Mouse (Mus musculus) adrenal gland, adult 2 months (tissue): ENCODE results near the gene Stx6. TPM values are rescaled to one million over a fixed set of nuclear protein-coding genes. Genes with fewer than 3 reads are reported as not detected.

ENCODE experiments used
- DNase-seq: peaks from one replicate; pipeline ENCODE4 v3.0.0; 2021
- polyA plus RNA-seq: library from polyadenylated mRNA; depleted of rRNA; stranded (reverse); fragments of >200 nt; gene quantifications from 2 replicates; pipeline ENCODE4 v1.2.3, GENCODE M21; 2012
- total RNA-seq, 2 experiments: library from RNA; stranded (reverse); gene quantifications; 2 replicates each; pipeline ENCODE4 v1.2.3; 2021

The Stx6 gene
- total and polyA plus RNA-seq, 3 experiments, result 50.7 to 92.3 (median 58.4) TPM

- DNase-seq, result no peak
Observed at GRCm38 (mm10) chr1:155235641-155236040, 77.1 kb downstream of the Stx6 start.

GRCm38 (mm10) chr1:155236306-155237024 is 78.0 kb downstream of the Stx6 start:
- DNase-seq, result no peak

- no peak for DNase-seq
Observed at GRCm38 (mm10) chr1:155237390-155237789, 78.9 kb downstream of the Stx6 start.

GRCm38 (mm10) chr1:155238126-155238525 is 79.6 kb downstream of the Stx6 start:
- no peak for DNase-seq

- DNase-seq, result no peak
Observed at GRCm38 (mm10) chr1:155239169-155239568, 80.7 kb downstream of the Stx6 start.

GRCm38 (mm10) chr1:155239962-155240717 is 81.6 kb downstream of the Stx6 start:
- DNase-seq, result peak; percentile 90

- DNase-seq, result no peak
Observed at GRCm38 (mm10) chr1:155241701-155242487, 83.4 kb downstream of the Stx6 start.

- DNase-seq, result no peak
Observed at GRCm38 (mm10) chr1:155242488-155242745, 83.9 kb downstream of the Stx6 start.

- DNase-seq, result peak; percentile 85
Observed at GRCm38 (mm10) chr1:155243797-155244770, 85.6 kb downstream of the Stx6 start, which contains the start of gene BC034090. Gene BC034090 (minus strand): TSS chr1:155244444.

GRCm38 (mm10) chr1:155244771-155245211 is 86.3 kb downstream of the Stx6 start:
- peak; percentile 63 for DNase-seq

GRCm38 (mm10) chr1:155245516-155245915 is 87.0 kb downstream of the Stx6 start:
- DNase-seq, result no peak

GRCm38 (mm10) chr1:155247441-155247840 is 88.9 kb downstream of the Stx6 start:
- no peak for DNase-seq

- no peak for DNase-seq
Observed at GRCm38 (mm10) chr1:155248041-155248440, 89.5 kb downstream of the Stx6 start.

GRCm38 (mm10) chr1:155249896-155250295 is 91.4 kb downstream of the Stx6 start:
- no peak for DNase-seq

GRCm38 (mm10) chr1:155250531-155251135 is 92.1 kb downstream of the Stx6 start:
- DNase-seq, result no peak

- no peak for DNase-seq
Observed at GRCm38 (mm10) chr1:155251596-155251995, 93.1 kb downstream of the Stx6 start.

- DNase-seq, result no peak
Observed at GRCm38 (mm10) chr1:155252631-155253121, 94.2 kb downstream of the Stx6 start.

- no peak for DNase-seq
Observed at GRCm38 (mm10) chr1:155253126-155253525, 94.6 kb downstream of the Stx6 start.

GRCm38 (mm10) chr1:155254309-155254708 is 95.8 kb downstream of the Stx6 start:
- DNase-seq, result no peak
